Mouse (Mus musculus) embryonic fibroblast, embryonic 13.5 days (primary cell): ENCODE results near the gene Akain1. TPM values are rescaled to one million over a fixed set of nuclear protein-coding genes. Genes with fewer than 3 reads are reported as not detected.

Experiments used
- H3K27ac ChIP-seq: 2 replicates; pipeline ENCODE4 v1.5.1; 2012; ENCODE audit warnings: low read length, control low read depth, inconsistent platforms; ENCODE audit not compliant: insufficient read depth
- H3K4me1 ChIP-seq: 2 replicates; pipeline ENCODE4 v1.6.1; 2011; ENCODE audit warnings: low read length; ENCODE audit not compliant: control insufficient read depth, insufficient read depth
- H3K4me3 ChIP-seq: 2 replicates; pipeline ENCODE4 v1.5.1; 2011; ENCODE audit warnings: mild to moderate bottlenecking, control low read depth, low read length; ENCODE audit not compliant: insufficient read depth
- CTCF ChIP-seq: IDR thresholded peaks from 2 replicates; pipeline ENCODE4 v1.5.1; 2011; ENCODE audit warnings: mild to moderate bottlenecking, control low read depth, low read length, moderate library complexity, borderline replicate concordance; ENCODE audit not compliant: insufficient read depth
- POLR2A ChIP-seq: IDR thresholded peaks from 2 replicates; pipeline ENCODE4 v1.6.1; 2011; ENCODE audit warnings: low read depth, mild to moderate bottlenecking, control low read depth, low read length, moderate library complexity
- polyA plus RNA-seq: library from polyadenylated mRNA; stranded (reverse); fragments of >200 nt; gene quantifications from 2 replicates; pipeline ENCODE4 v1.2.4, GENCODE M21; 2011; ENCODE audit warnings: low read depth; ENCODE audit not compliant: missing spikeins, insufficient read length

The Akain1 gene
- polyA plus RNA-seq, 1 experiment = not detected

- H3K4me1 ChIP-seq = no peaks in the 10 kb centered on the region
- TF ChIP-seq POLR2A (no peak), CTCF (no peak)
- H3K27ac ChIP-seq = no peak overlapping the region
- no peak overlapping the region for H3K4me3 ChIP-seq
Observed at GRCm38 (mm10) chr17:69437836-69438235, 1.3 kb upstream of the Akain1 start.

GRCm38 (mm10) chr17:69438486-69438885 is 640 bp upstream of the Akain1 start:
- TF ChIP-seq CTCF (no peak), POLR2A (no peak)
- no peaks in the 10 kb centered on the region for H3K4me1 ChIP-seq
- no peak overlapping the region for H3K27ac ChIP-seq
- H3K4me3 ChIP-seq = peak overlapping the region; percentile 34

GRCm38 (mm10) chr17:69439571-69440480 is 700 bp downstream of the Akain1 start:
- Histone ChIP-seq H3K27ac (no peak overlapping the region), H3K4me3 (no peak overlapping the region; the same call in 1 of the 2 replicates), H3K4me1 (no peaks in the 10 kb centered on the region)
- TF ChIP-seq CTCF (no peak), POLR2A (no peak)

GRCm38 (mm10) chr17:69441041-69441440 is 1.9 kb downstream of the Akain1 start:
- TF ChIP-seq POLR2A (no peak), CTCF (no peak)
- Histone ChIP-seq H3K4me3 (no peak overlapping the region), H3K4me1 (no peaks in the 10 kb centered on the region), H3K27ac (no peak overlapping the region)

GRCm38 (mm10) chr17:69448679-69449078 is 9.6 kb downstream of the Akain1 start:
- H3K27ac ChIP-seq = no peak overlapping the region
- no peaks in the 10 kb centered on the region for H3K4me1 ChIP-seq
- no peak for TF ChIP-seq CTCF
- TF ChIP-seq POLR2A = no peak
- no peak overlapping the region for H3K4me3 ChIP-seq

GRCm38 (mm10) chr17:69461680-69462079 is 22.6 kb downstream of the Akain1 start:
- no peak overlapping the region for H3K27ac ChIP-seq
- no peak overlapping the region for H3K4me3 ChIP-seq
- H3K4me1 ChIP-seq = no peaks in the 10 kb centered on the region
- no peak for TF ChIP-seq CTCF
- no peak for TF ChIP-seq POLR2A

GRCm38 (mm10) chr17:69463037-69463436 is 23.9 kb downstream of the Akain1 start:
- Histone ChIP-seq H3K4me1 (no peaks in the 10 kb centered on the region), H3K27ac (no peak overlapping the region), H3K4me3 (no peak overlapping the region)
- no peak for TF ChIP-seq CTCF
- no peak for TF ChIP-seq POLR2A

- Histone ChIP-seq H3K27ac (no peak overlapping the region), H3K4me1 (no peaks in the 10 kb centered on the region), H3K4me3 (no peak overlapping the region)
- no peak for TF ChIP-seq POLR2A
- TF ChIP-seq CTCF = no peak
Observed at GRCm38 (mm10) chr17:69471171-69471570, 32.0 kb downstream of the Akain1 start.

- Histone ChIP-seq H3K27ac (no peak overlapping the region), H3K4me1 (no peaks in the 10 kb centered on the region), H3K4me3 (no peak overlapping the region)
- TF ChIP-seq CTCF (no peak), POLR2A (no peak)
Observed at GRCm38 (mm10) chr17:69472401-69472800, 33.3 kb downstream of the Akain1 start.

- TF ChIP-seq POLR2A (no peak), CTCF (no peak)
- Histone ChIP-seq H3K4me3 (no peak overlapping the region), H3K4me1 (no peaks in the 10 kb centered on the region), H3K27ac (no peak overlapping the region)
Observed at GRCm38 (mm10) chr17:69474084-69474483, 35.0 kb downstream of the Akain1 start.

GRCm38 (mm10) chr17:69475423-69475822 is 36.3 kb downstream of the Akain1 start:
- no peaks in the 10 kb centered on the region for H3K4me1 ChIP-seq
- H3K4me3 ChIP-seq = peak overlapping the region; percentile 43
- TF ChIP-seq CTCF (peak; percentile 91), POLR2A (no peak)
- H3K27ac ChIP-seq = no peak overlapping the region
